Mouse (Mus musculus) lung, postnatal 25 days (tissue): ENCODE measurements around the gene Irak4.

ENCODE experiments used
- DNase-seq: peaks from one replicate; pipeline ENCODE4 v3.0.0; 2022; ENCODE audit warnings: low spot score

Gene Irak4

DNA sequence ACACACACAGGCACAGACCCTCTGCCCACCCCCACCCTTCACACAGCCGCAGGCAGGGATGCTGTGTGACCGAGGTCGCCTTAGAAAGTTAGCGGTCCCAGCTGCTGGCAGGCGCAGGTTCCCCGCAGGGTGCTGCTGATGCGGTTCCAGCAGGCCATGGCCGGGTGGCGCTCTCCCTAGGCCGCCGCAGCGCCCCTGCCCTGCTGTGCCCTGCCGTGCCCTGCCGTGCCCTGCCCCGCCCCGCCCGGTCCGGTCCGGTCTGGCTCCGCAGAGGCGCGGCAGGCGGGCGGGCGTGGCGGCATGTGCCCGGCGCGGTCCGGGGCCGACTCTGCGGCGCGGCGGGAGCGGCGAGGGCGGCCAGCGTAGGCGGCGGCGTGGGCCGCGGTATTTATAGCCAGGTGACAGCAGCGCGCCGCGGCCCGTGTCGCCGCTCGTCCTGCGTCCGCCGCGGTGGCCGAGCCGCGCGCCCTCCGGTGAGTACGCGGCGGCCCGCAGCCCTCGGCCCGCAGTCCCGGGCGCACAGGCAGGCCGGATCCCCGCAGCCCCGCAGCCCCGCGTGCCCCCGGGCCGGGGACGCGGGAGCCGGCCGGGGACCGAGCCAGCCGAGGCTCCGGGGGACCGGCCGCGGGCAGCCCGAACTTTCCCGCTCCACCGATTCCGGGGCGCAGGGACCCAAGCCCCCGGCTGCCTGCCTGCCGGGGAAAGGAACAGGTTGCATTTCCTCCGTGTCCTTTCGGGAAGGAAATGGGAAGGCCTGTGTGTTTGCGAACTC is 85.6 kb downstream of the Irak4 start, which contains the start of gene Tmem117:
Gene Tmem117 (plus strand): TSS at position 403 of the 772 bp plus-strand sequence.
- DNase-seq = peak; percentile 22

GRCm38 (mm10) chr15:94630553-94630952 is 87.1 kb downstream of the Irak4 start:
- DNase-seq = no peak
